Mouse (Mus musculus): ENCODE results near the gene Kif18a.
A peak's percentile ranks its signal among the peaks of the same experiment; 100 is the strongest.

Gene Kif18a

GRCm38 (mm10) chr2:109374881-109375280 is 94.3 kb downstream of the Kif18a start:
- no peak for DNase-seq (ENCODE audit: low spot score)

DNA sequence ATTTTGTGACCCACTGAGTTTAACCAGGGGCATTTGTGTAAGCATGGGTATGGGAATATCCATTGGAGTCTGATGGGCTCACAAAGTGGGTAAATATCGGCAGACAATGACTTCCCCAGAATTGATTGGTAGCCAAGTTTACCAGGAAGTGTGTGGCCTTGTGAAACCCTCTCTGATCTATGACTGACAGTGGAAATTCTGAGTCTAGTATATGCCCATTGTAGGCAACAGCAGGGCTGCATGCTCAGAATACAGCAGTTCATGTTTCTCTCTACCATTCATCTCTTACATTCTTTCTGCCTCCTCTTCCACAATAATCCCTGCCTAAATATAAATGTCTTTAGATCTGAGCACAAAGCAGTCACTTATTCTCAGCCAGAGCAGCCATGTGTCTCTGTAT is 103.5 kb downstream of the Kif18a start:
- no peak for DNase-seq (ENCODE audit: low spot score)

- DNase-seq (ENCODE audit: low spot score), result no peak
Measured at GRCm38 (mm10) chr2:109386211-109386610, 105.7 kb downstream of the Kif18a start.

DNA sequence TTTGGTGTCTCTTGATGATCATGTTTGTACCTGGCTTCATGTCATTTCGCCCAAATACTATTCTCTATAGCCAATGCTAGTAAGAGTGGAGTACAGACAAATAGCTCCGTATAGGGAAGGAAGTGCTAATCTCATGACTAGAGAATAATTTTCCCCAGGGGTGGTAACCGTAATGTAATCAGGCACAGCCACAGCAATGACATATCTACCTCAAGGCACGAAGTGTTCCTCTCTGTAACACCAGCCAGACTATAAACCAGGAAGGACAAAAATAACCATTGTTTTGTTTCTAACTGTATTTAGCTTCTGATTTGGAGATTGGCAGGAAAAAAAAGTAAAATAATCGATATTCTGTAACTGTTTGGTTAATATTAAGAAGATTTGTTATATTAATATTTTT is 108.2 kb downstream of the Kif18a start:
- no peak for DNase-seq (ENCODE audit: low spot score)

GRCm38 (mm10) chr2:109389977-109390376 is 109.4 kb downstream of the Kif18a start:
- DNase-seq (ENCODE audit: low spot score), result peak; percentile 13
